Mouse (Mus musculus): ENCODE measurements at regions not wholly inside any gene's neighbourhood (a gene's known extent, or its start where the extent isn't known, plus 50 kb on each side); places are given as distances from the start of the nearest gene placed in this dataset.

DNA sequence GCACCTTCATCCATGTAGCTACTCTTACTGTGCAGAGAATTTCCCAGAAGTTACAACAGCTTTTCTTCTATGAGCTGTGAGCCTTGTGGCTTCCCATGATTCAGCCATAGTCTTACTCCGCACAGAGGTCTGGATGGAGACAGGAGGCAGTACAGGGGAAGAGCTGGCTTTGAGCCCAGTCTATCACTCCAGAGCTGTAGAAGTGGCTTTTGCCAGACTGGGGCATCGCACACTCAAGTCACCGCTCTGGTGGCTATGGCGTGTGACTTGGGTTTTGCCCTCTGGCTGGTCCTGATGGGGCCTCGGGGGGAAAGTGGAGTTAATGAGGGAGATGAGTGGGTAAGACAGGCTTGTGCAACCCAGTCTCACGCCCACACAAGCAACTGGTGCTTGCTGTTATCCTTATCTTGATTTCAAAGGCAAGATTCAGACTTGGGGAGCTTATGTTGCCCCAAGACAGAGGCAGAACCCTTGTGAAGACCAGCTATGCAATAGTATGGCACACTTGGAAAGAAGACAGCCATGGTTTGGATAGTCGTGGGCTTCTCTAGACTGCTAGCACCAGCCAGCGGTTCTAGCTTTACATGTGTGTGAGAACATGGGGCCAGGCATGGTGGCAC, 81.7 kb upstream of the Zfp217 start:
- no peak for ATAC-seq (replicated peaks; ENCODE audit: low FRiP score)
- Histone ChIP-seq H3K27ac (ENCODE audit: low read depth, low read length) (no peak overlapping the region), H3K36me3 (ENCODE audit: control insufficient read depth, insufficient read depth, low read length) (no peaks in the 10 kb centered on the region)

DNA sequence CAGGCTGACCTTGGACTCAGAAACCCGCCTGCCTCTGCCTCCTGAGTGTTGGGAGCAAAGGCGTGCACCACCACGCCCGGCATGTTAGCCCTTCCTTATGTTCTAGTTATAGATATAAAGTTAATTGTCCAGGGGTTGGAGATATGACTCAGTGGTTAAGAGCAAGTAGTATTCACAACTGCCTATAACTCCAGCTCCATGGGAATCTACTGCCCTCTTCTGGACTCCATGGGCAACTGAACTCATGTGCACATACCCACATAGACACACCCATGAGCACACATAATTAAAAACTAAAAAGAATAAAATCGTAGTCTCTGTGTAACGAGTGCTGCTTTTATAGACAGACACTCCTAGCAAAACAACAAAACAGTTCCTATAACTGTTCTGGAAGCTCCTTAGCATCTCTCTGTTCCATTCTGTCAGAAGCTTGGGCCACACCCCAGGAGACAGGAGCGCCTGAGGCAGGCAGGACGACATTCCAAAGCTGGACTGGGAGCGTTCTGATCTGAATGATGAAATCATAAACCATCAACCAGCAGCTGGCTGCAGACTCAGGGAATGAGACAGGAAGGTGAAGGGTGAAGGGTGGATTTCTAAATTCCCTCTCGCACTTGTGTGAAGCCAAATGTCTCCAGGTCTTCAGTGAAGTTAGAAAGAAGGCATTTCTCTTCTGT, 80.6 kb upstream of the Zfp217 start:
- no peak for ATAC-seq (replicated peaks; ENCODE audit: low FRiP score)
- Histone ChIP-seq H3K9ac (ENCODE audit: low read length) (no peak overlapping the region), H3K4me1 (replicated peaks; ENCODE audit: control insufficient read depth, insufficient read depth, low read length) (no peaks in the 10 kb centered on the region; the same call in 1 of the 2 replicates), H3K36me3 (ENCODE audit: control insufficient read depth, insufficient read depth, low read length) (no peaks in the 10 kb centered on the region), H3K27me3 (ENCODE audit: control insufficient read depth, insufficient read depth, low read length) (no peaks in the 10 kb centered on the region), H3K4me3 (ENCODE audit: low read depth, low read length) (no peak overlapping the region), H3K27ac (ENCODE audit: low read depth, low read length) (no peak overlapping the region), H3K9me3 (ENCODE audit: control insufficient read depth, low read length) (no peaks in the 10 kb centered on the region), H3K4me2 (ENCODE audit: low read depth, low read length, severe bottlenecking) (no peak overlapping the region)
- no peak for DNase-seq (ENCODE audit: low spot score)
- WGBS: 91% methylated on average over 10 of the region's 10 CpGs

More for the DNA sequence above, 81.7 kb upstream of the Zfp217 start:
- H3K4me3 ChIP-seq (ENCODE audit: low read depth, low read length): no peak overlapping the region
- H3K9me3 ChIP-seq (ENCODE audit: control insufficient read depth, low read length): no peaks in the 10 kb centered on the region
- H3K9ac ChIP-seq (ENCODE audit: low read length): no peak overlapping the region
- H3K27me3 ChIP-seq (ENCODE audit: control insufficient read depth, insufficient read depth, low read length): no peaks in the 10 kb centered on the region
- no peak overlapping the region for H3K4me2 ChIP-seq (ENCODE audit: low read depth, low read length, severe bottlenecking)
- no peak for DNase-seq (ENCODE audit: low spot score)
- 90% methylated on average over 8 of the region's 8 CpGs for WGBS
- H3K4me1 ChIP-seq (replicated peaks; ENCODE audit: control insufficient read depth, insufficient read depth, low read length): no peaks in the 10 kb centered on the region

DNA sequence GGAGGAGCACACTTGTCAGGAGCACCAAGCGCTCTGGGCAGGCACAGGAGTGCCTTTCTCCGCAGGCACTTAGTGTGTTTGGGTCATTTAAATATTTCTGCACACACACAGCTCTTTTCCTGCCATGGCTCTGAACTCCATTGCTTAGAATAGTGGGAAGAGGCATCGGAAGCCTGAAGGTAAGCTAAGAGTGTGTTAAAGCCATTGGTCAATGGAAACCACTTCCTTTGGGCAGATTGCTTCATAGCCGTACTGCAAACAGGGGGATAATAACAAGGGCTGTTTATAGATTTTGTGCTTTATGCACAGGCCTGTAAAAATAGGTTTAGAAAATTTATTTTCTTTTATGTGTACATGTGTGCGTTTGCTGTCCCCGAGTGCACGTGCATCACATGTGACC, 76.0 kb upstream of the Zfp217 start:
- no peak overlapping the region for H3K4me3 ChIP-seq (ENCODE audit: low read depth, low read length)
- 87% methylated on average over 7 of the region's 7 CpGs for WGBS
- H3K36me3 ChIP-seq (ENCODE audit: control insufficient read depth, insufficient read depth, low read length): no peaks in the 10 kb centered on the region
- H3K9me3 ChIP-seq (ENCODE audit: control insufficient read depth, low read length): no peaks in the 10 kb centered on the region
- no peaks in the 10 kb centered on the region for H3K27me3 ChIP-seq (ENCODE audit: control insufficient read depth, insufficient read depth, low read length)
- DNase-seq (ENCODE audit: low spot score) (no peak), ATAC-seq (replicated peaks; ENCODE audit: low FRiP score) (no peak)
- no peak overlapping the region for H3K9ac ChIP-seq (ENCODE audit: low read length)
- H3K4me1 ChIP-seq (replicated peaks; ENCODE audit: control insufficient read depth, insufficient read depth, low read length): peaks cover 26% of the 10 kb centered on the region
- H3K4me2 ChIP-seq (ENCODE audit: low read depth, low read length, severe bottlenecking): no peak overlapping the region
- no peak overlapping the region for H3K27ac ChIP-seq (ENCODE audit: low read depth, low read length)

DNA sequence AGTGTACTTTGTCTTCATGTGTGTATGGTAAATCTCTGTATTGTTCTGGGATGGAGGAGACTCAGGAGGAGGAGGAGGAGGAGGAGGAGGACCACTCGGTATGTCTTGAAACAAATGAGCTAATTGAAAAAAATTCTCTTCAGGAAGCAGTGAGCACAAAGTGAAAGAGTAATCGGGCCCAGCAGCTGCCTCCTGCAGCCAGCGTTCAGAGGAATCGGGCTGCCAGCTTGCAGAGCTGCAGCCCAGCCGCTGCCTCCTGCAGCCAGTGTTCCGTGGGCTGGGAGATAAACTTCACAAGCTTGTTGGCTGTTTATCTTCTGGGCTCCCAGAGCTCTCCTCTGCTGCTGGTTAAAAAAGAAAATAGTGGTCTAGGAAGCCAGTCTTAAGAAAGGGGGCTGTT, 74.9 kb upstream of the Zfp217 start:
- peak overlapping the region; percentile 35 for H3K4me2 ChIP-seq (ENCODE audit: low read depth, low read length, severe bottlenecking)
- H3K4me3 ChIP-seq (ENCODE audit: low read depth, low read length): no peak overlapping the region
- H3K4me1 ChIP-seq (replicated peaks; ENCODE audit: control insufficient read depth, insufficient read depth, low read length): peaks cover 30% of the 10 kb centered on the region
- no peaks in the 10 kb centered on the region for H3K27me3 ChIP-seq (ENCODE audit: control insufficient read depth, insufficient read depth, low read length)
- WGBS: 3% methylated on average over 6 of the region's 6 CpGs
- ATAC-seq (replicated peaks; ENCODE audit: low FRiP score) (no peak), DNase-seq (ENCODE audit: low spot score) (no peak)
- no peaks in the 10 kb centered on the region for H3K9me3 ChIP-seq (ENCODE audit: control insufficient read depth, low read length)
- no peaks in the 10 kb centered on the region for H3K36me3 ChIP-seq (ENCODE audit: control insufficient read depth, insufficient read depth, low read length)
- H3K9ac ChIP-seq (ENCODE audit: low read length): peak overlapping the region; percentile 50
- peak overlapping the region; percentile 60; the same call in 1 of the 2 replicates for H3K27ac ChIP-seq (ENCODE audit: low read depth, low read length)

- WGBS: 10% methylated on average over 13 of the region's 13 CpGs
- no peak for ATAC-seq (replicated peaks; ENCODE audit: low FRiP score)
- Histone ChIP-seq H3K9ac (ENCODE audit: low read length) (peak overlapping the region; percentile 50), H3K4me1 (replicated peaks; ENCODE audit: control insufficient read depth, insufficient read depth, low read length) (peaks cover 30% of the 10 kb centered on the region), H3K4me2 (ENCODE audit: low read depth, low read length, severe bottlenecking) (peak overlapping the region; percentile 8; the same call in 1 of the 2 replicates), H3K27ac (ENCODE audit: low read depth, low read length) (0 out of 2 replicates have a peak overlapping the region, but pooled peaks have one; percentile 60), H3K9me3 (ENCODE audit: control insufficient read depth, low read length) (no peaks in the 10 kb centered on the region), H3K4me3 (ENCODE audit: low read depth, low read length) (no peak overlapping the region), H3K36me3 (ENCODE audit: control insufficient read depth, insufficient read depth, low read length) (no peaks in the 10 kb centered on the region), H3K27me3 (ENCODE audit: control insufficient read depth, insufficient read depth, low read length) (no peaks in the 10 kb centered on the region)
- DNase-seq (ENCODE audit: low spot score): no peak
Observed at GRCm38 (mm10) chr2:170221994-170222535, 74.2 kb upstream of the Zfp217 start.

DNA sequence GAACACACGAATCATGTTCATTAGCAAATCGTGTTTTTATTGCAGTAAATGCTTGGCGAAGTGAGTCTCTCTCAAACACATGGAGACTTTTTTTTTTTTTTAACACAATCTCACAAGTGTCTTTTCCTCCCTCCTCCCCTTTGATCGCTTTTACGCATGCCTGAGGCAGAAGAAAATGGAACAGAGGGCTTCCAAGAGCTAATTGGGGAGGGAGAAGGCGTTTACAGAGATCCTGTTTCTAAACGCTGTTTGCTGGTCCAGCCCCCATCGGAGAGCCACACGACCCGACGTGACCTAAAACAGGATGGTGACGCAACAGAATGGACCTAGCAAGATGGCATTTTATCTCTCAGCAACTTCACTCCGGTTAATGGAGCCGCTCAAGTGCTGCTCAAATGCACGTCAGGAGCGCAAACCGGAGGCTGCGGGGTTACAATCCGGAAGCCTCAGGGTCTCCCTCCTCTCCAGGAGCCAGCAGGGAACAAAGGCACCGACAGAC, 73.0 kb upstream of the Zfp217 start:
- H3K27me3 ChIP-seq (ENCODE audit: control insufficient read depth, insufficient read depth, low read length): no peaks in the 10 kb centered on the region
- H3K4me2 ChIP-seq (ENCODE audit: low read depth, low read length, severe bottlenecking): peak overlapping the region; percentile 44
- ATAC-seq (replicated peaks; ENCODE audit: low FRiP score) (peak; percentile 59), DNase-seq (ENCODE audit: low spot score) (peak; percentile 80)
- H3K4me3 ChIP-seq (ENCODE audit: low read depth, low read length): peak overlapping the region; percentile 19
- H3K9me3 ChIP-seq (ENCODE audit: control insufficient read depth, low read length): no peaks in the 10 kb centered on the region
- H3K4me1 ChIP-seq (replicated peaks; ENCODE audit: control insufficient read depth, insufficient read depth, low read length): peaks cover 30% of the 10 kb centered on the region
- H3K27ac ChIP-seq (ENCODE audit: low read depth, low read length): peak overlapping the region; percentile 93
- no peaks in the 10 kb centered on the region for H3K36me3 ChIP-seq (ENCODE audit: control insufficient read depth, insufficient read depth, low read length)
- WGBS: 0% methylated on average over 20 of the region's 20 CpGs
- peak overlapping the region; percentile 55 for H3K9ac ChIP-seq (ENCODE audit: low read length)

GRCm38 (mm10) chr2:170220443-170220842, 72.5 kb upstream of the Zfp217 start:
- Histone ChIP-seq H3K36me3 (ENCODE audit: control insufficient read depth, insufficient read depth, low read length) (no peaks in the 10 kb centered on the region), H3K4me2 (ENCODE audit: low read depth, low read length, severe bottlenecking) (peak overlapping the region; percentile 44), H3K4me3 (ENCODE audit: low read depth, low read length) (peak overlapping the region; percentile 19), H3K27ac (ENCODE audit: low read depth, low read length) (peak overlapping the region; percentile 93), H3K9me3 (ENCODE audit: control insufficient read depth, low read length) (no peaks in the 10 kb centered on the region), H3K27me3 (ENCODE audit: control insufficient read depth, insufficient read depth, low read length) (no peaks in the 10 kb centered on the region), H3K4me1 (replicated peaks; ENCODE audit: control insufficient read depth, insufficient read depth, low read length) (peaks cover 30% of the 10 kb centered on the region), H3K9ac (ENCODE audit: low read length) (peak overlapping the region; percentile 55; the same call in 1 of the 2 replicates)
- ATAC-seq (replicated peaks; ENCODE audit: low FRiP score) (peak; percentile 11; the same call in 1 of the 2 replicates), DNase-seq (ENCODE audit: low spot score) (peak; percentile 63)
- WGBS: under 1% methylated on average over 11 of the region's 11 CpGs

GRCm38 (mm10) chr2:170219611-170220401, 71.9 kb upstream of the Zfp217 start:
- H3K4me2 ChIP-seq (ENCODE audit: low read depth, low read length, severe bottlenecking): peak overlapping the region; percentile 44
- H3K9me3 ChIP-seq (ENCODE audit: control insufficient read depth, low read length): peaks cover 3% of the 10 kb centered on the region; the same call in 1 of the 2 replicates
- ATAC-seq (replicated peaks; ENCODE audit: low FRiP score) (peak; percentile 2; the same call in 1 of the 2 replicates), DNase-seq (ENCODE audit: low spot score) (peak; percentile 66)
- H3K9ac ChIP-seq (ENCODE audit: low read length): peak overlapping the region; percentile 55
- 1% methylated on average over 20 of the region's 20 CpGs for WGBS
- peaks cover 30% of the 10 kb centered on the region for H3K4me1 ChIP-seq (replicated peaks; ENCODE audit: control insufficient read depth, insufficient read depth, low read length)
- no peaks in the 10 kb centered on the region for H3K36me3 ChIP-seq (ENCODE audit: control insufficient read depth, insufficient read depth, low read length)
- peak overlapping the region; percentile 27 for H3K4me3 ChIP-seq (ENCODE audit: low read depth, low read length)
- no peaks in the 10 kb centered on the region for H3K27me3 ChIP-seq (ENCODE audit: control insufficient read depth, insufficient read depth, low read length)
- peak overlapping the region; percentile 93 for H3K27ac ChIP-seq (ENCODE audit: low read depth, low read length)
